Mouse (Mus musculus) liver, embryonic 13.5 days (tissue): ENCODE results near the gene C2cd4a. TPM values are rescaled to one million over a fixed set of nuclear protein-coding genes. Genes with fewer than 3 reads are reported as not detected.

Experiments
- ATAC-seq: fragments of 200-750 bp; cut with Nextera tagmentation; 2 replicates; pipeline ENCODE4 v1.8.0; 2017; ENCODE audit warnings: low read depth, mild to moderate bottlenecking, moderate number of reproducible peaks, moderate library complexity
- DNase-seq: peaks from one replicate; pipeline ENCODE4 v3.0.0; 2022
- H3K27ac ChIP-seq: fragments of 300-500 bp; sonication (generic); 2 replicates; pipeline ENCODE4 v1.5.1; 2015; ENCODE audit warnings: moderate library complexity, mild to moderate bottlenecking, inconsistent platforms
- H3K27me3 ChIP-seq: fragments of 300-500 bp; sonication (generic); 2 replicates; pipeline ENCODE4 v1.6.1; 2015; ENCODE audit warnings: mild to moderate bottlenecking, inconsistent platforms
- H3K36me3 ChIP-seq: fragments of 300-500 bp; sonication (generic); 2 replicates; pipeline ENCODE4 v1.6.1; 2015; ENCODE audit warnings: mild to moderate bottlenecking, inconsistent platforms
- H3K4me1 ChIP-seq: fragments of 300-500 bp; sonication (generic); replicated peaks from 2 replicates; pipeline ENCODE4 v1.6.1; 2015; ENCODE audit warnings: inconsistent platforms
- H3K4me2 ChIP-seq: fragments of 300-500 bp; sonication (generic); 2 replicates; pipeline ENCODE4 v1.6.1; 2015; ENCODE audit warnings: inconsistent platforms, mild to moderate bottlenecking, moderate library complexity
- H3K4me3 ChIP-seq: fragments of 300-500 bp; sonication (generic); replicated peaks from 2 replicates; pipeline ENCODE4 v1.5.1; 2015; ENCODE audit warnings: mild to moderate bottlenecking, inconsistent platforms
- H3K9ac ChIP-seq: fragments of 300-500 bp; sonication (generic); 2 replicates; pipeline ENCODE4 v1.6.1; 2015; ENCODE audit warnings: mild to moderate bottlenecking, inconsistent platforms
- H3K9me3 ChIP-seq: fragments of 300-500 bp; sonication (generic); replicated peaks from 2 replicates; pipeline ENCODE4 v1.6.1; 2016; ENCODE audit warnings: inconsistent platforms
- WGBS: fragments of 180-500 bp; shearing (Covaris S2); methylation state at CpG from one replicate; pipeline ENCODE4 v1.1.7; 2015; ENCODE audit not compliant: insufficient replicate concordance; 5-methylcytosine and 5-hydroxymethylcytosine counted together
- polyA plus RNA-seq: library from polyadenylated mRNA; unstranded; fragments of >200 nt; fragmentation: Nextera tagmentation; extraction: Ambion mirVana; gene quantifications from 2 replicates; pipeline ENCODE4 v1.2.1, GENCODE M21; 2015

The C2cd4a gene
- polyA plus RNA-seq, 1 experiment from 2014 or later: 3.4 TPM

DNA sequence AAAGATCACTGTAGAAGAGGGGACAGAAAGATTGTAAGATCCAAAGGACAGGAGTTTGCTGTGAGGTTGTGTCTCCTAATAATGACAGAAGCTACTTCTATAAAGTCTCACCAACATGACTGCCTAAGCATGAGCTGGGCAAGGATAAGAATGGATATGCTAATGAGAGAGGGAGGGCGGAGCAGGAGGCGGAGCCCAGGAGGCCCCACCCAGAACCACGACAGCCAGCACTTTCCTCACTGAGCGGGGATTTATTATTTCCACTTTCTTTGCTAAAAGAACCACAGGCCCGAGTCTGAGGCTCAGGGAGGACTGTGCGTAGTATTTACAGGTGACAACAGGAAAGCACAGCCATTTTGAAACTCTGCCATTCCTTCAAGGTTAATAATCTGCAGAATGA lies 44.5 kb downstream of the C2cd4a start:
- no peaks in the 10 kb centered on the region; the same call in 1 of the 2 replicates for H3K9me3 ChIP-seq
- H3K4me2 ChIP-seq: no peak overlapping the region
- H3K36me3 ChIP-seq: no peaks in the 10 kb centered on the region
- peaks cover 4% of the 10 kb centered on the region; the same call in 1 of the 2 replicates for H3K27me3 ChIP-seq
- H3K27ac ChIP-seq: no peak overlapping the region
- H3K4me3 ChIP-seq: no peak overlapping the region
- DNase-seq: peak; percentile 3
- WGBS: 49% methylated on average over 6 of the region's 6 CpGs
- ATAC-seq: no peak
- H3K9ac ChIP-seq: no peak overlapping the region
- H3K4me1 ChIP-seq: no peaks in the 10 kb centered on the region

DNA sequence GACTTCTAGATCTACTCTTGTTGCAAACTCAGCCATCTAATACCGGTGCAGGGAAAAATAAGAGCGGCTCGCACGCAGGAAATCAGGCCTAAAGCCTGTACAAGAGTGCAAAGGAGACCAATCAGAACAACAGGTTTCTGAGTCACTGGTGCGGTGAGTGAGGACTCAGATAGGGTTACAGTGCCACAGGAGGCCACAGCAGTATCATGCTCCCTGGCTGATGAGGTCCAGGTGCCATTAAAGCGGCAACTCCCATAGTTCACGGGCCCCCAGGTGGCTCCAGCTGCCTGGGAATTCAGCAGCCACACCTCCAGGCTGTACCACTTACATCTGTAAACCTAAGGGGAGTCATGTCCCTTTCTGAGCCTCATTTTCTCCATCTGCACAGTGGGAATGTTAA lies 45.8 kb downstream of the C2cd4a start:
- Histone ChIP-seq H3K27ac (no peak overlapping the region), H3K4me2 (no peak overlapping the region), H3K4me3 (no peak overlapping the region), H3K9me3 (no peaks in the 10 kb centered on the region; the same call in 1 of the 2 replicates), H3K9ac (no peak overlapping the region), H3K4me1 (no peaks in the 10 kb centered on the region), H3K36me3 (no peaks in the 10 kb centered on the region), H3K27me3 (peaks cover 4% of the 10 kb centered on the region; the same call in 1 of the 2 replicates)
- no peak for ATAC-seq
- no peak for DNase-seq
- 72% methylated on average over 7 of the region's 7 CpGs for WGBS

DNA sequence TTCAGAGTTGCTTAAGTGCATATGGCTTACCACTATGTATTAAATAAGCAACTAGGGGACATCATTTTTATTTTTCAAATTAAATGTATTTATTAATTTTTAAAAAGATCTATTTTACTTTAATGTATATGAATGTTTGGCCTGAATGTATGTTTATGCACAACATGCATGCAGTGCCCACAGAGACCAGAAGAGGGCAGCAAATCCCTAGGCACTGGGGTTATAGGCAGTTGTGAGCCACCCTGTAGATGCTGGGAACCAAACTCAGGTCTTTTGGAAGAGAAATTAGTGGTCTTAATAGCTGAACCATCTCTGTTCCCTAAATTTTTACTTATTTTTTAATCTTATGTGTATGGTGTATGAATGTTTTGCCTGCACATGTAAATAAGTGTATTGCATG lies 48.2 kb downstream of the C2cd4a start:
- H3K9me3 ChIP-seq: no peaks in the 10 kb centered on the region; the same call in 1 of the 2 replicates
- ATAC-seq (no peak), DNase-seq (no peak)
- no peak overlapping the region for H3K4me3 ChIP-seq
- H3K27ac ChIP-seq: no peak overlapping the region
- no peaks in the 10 kb centered on the region for H3K36me3 ChIP-seq
- no peaks in the 10 kb centered on the region for H3K4me1 ChIP-seq
- H3K4me2 ChIP-seq: no peak overlapping the region
- 0 out of 2 replicates have a peak, but pooled peaks cover 4% of the 10 kb centered on the region for H3K27me3 ChIP-seq
- no peak overlapping the region for H3K9ac ChIP-seq

DNA sequence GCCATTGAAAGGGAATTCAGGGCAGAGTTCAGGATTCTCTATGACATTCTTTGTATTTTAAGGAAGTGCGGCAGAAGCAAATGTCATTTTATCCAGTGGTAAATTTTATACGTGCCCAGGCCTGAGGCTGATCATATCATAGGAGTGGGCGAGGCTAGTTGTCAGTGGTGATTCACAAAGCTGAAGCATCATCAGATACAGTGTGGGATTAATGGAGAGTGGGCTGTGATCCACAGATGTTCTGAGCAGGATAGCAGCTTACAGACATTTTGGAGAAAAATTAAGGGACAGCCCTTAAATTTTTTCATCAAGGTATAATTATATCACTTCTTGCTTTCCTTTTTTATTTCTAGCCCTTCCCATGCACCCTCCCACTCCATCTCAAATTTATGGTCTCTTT lies 48.7 kb downstream of the C2cd4a start:
- no peaks in the 10 kb centered on the region for H3K36me3 ChIP-seq
- ATAC-seq (no peak), DNase-seq (no peak)

DNA sequence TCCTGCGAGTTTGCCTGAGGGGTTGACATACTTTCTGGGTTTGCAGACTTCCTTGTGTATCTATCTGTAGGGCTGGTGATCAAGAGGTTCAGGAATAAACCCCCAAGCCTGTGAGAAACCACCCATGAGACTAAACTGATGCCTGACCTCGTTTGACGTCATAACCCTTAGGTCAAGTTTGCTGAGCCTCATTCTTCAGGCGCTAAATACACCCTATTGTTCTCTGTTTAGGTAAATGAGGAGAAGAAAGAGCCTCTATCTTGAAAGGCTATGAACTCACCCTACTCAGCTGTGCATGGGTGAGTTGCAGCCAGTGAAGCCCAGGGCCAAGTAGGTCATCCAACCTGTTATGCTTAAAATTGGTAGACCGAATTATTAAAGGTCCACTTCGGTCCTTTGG lies 49.3 kb downstream of the C2cd4a start:
- Histone ChIP-seq H3K4me2 (no peak overlapping the region), H3K27ac (no peak overlapping the region), H3K4me1 (no peaks in the 10 kb centered on the region), H3K9me3 (no peaks in the 10 kb centered on the region; the same call in 1 of the 2 replicates), H3K4me3 (no peak overlapping the region), H3K36me3 (no peaks in the 10 kb centered on the region), H3K9ac (no peak overlapping the region), H3K27me3 (0 out of 2 replicates have a peak, but pooled peaks cover 4% of the 10 kb centered on the region)
- DNase-seq: no peak
- no peak for ATAC-seq
- 57% methylated on average over 6 of the region's 6 CpGs for WGBS

More for the DNA sequence above, 48.7 kb downstream of the C2cd4a start:
- Histone ChIP-seq H3K4me3 (no peak overlapping the region), H3K27me3 (0 out of 2 replicates have a peak, but pooled peaks cover 4% of the 10 kb centered on the region), H3K9ac (no peak overlapping the region), H3K9me3 (no peaks in the 10 kb centered on the region; the same call in 1 of the 2 replicates), H3K4me1 (no peaks in the 10 kb centered on the region), H3K4me2 (no peak overlapping the region), H3K27ac (no peak overlapping the region)
- 75% methylated on average over 3 of the region's 3 CpGs for WGBS

Other genes starting within 250 kb of the C2cd4a start
- gene C2cd4b, start 72.9 kb downstream of the C2cd4a start, polyA plus RNA-seq: not detected in 2 replicates
- 6.5 and 7.2 TPM in 2 replicates for gene Vps13c, start 8.1 kb upstream of the C2cd4a start, polyA plus RNA-seq